Mouse (Mus musculus): Measurements from ENCODE around the gene Crygc.
A peak's percentile ranks its signal among the peaks of the same experiment; 100 is the strongest.
"Not testable (repeated sequence)": the region's sequence is repeated elsewhere in the genome, so short reads cannot be mapped to it uniquely, and the experiment has no call there.

Gene Crygc

DNA sequence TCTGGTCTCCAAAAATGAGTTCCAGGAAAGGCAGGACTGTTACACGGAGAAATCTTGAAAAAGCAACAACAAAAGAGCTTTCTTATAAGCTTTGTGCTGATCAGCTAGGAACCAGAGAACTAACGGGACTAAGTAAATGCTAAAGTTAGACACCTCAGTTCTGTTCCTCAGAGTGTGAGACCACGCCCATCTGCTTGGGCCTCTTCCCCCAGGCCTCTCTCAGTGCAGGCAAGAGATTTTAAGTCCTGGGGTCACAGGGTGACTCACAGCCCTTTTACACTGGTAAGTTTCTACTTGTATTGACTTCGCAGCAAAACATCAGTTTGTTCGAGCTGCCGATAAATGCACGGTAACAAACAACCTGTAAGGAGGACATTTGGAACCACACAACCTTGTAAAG is 21.8 kb downstream of the Crygc start:
- DNase-seq: no peak

DNA sequence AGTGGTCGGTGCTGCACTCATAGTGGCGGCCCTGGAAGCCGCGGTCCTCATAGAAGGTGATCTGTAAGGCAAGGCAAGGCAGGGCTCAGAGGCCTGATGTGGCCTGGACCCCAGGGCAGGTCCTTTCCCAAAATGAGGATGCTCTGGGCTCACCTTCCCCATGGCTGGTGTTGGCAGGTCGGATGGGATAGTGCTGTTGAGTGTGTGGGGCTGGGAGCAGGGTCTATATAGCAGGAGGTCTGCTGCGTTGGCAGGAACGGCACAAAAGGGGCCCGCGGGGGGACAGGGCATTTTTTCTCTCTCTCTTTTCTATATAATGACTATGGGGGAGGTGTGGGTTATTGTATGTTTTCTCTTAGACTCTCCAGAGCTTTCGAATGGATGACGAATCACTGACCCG is 22.5 kb downstream of the Crygc start, which contains the start of gene Cryge:
TSS of gene Cryge (minus strand) at position 198 of the 400 bp plus-strand sequence.
- DNase-seq: not testable (repeated sequence)

DNA sequence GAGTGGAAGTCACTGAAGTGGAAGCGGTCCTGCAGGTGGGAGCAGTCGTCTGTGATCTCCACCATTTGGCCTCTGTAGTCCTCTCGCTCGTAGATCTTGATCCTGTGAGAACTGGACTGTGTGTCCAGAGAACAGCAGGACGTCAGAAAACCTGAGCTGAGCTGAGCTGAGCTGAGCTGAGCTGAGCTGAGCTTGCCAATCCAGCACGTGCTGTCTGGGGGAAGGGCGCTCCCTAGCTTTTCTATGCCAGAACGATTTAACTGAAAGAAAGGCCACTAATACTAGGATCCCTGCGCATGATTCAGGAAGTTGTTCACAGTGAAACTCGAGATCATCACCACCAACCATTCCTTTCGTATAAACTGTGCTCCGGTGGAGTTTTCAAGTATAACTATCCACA is 24.7 kb downstream of the Crygc start:
- DNase-seq: peak; percentile 4

- DNase-seq: peak; percentile 40
Measured at GRCm38 (mm10) chr1:65046401-65047109, 26.9 kb downstream of the Crygc start.

GRCm38 (mm10) chr1:65043433-65043832 is 30.1 kb downstream of the Crygc start:
- no peak for DNase-seq

- peak; percentile 14 for DNase-seq
Measured at GRCm38 (mm10) chr1:65041837-65042236, 31.7 kb downstream of the Crygc start.

- peak; percentile 3 for DNase-seq
Measured at GRCm38 (mm10) chr1:65040806-65041205, 32.7 kb downstream of the Crygc start.

DNA sequence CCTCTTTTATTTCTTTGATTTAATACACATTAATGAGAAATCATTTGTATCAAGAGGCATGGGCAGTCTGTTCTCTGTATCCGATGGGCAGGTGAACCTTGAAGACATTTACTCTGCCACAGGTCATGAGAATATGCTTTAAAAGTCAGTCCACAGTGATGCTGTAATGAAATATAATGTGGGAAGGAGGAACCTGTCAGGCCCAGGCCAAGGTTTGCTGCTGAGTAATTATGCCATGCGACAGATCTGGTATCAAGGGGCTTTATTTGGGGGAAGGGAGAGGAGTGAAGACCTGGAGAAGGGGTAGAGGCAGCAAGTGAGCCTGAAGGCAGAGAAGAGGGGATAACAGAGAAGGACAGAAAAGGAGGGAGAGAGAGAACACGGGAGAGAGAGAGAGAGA is 33.8 kb downstream of the Crygc start:
- DNase-seq: no peak

DNA sequence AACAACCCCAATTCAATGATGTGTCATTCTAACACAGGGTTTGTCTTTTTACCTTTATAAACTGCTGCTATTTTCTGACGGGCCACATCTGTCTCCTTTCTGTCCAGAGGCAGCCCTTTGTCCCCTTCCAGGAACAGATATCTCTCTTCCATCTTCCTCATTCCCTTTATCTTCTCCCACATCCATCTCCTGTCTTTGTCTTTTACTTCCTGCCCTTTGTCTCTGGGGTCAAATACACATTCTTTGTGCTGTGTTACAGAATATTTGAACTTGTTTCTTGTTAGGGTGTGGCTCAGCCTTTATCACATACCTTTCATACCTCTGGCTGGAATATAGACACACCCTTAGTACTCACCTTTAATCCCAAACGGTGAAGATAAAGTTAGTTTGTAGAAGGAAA is 35.9 kb downstream of the Crygc start:
- DNase-seq: no peak

- no peak for DNase-seq
Measured at GRCm38 (mm10) chr1:65035513-65035912, 38.0 kb downstream of the Crygc start.

GRCm38 (mm10) chr1:65032641-65033040 is 40.8 kb downstream of the Crygc start, which contains the start of gene Akr1cl:
TSS of gene Akr1cl (minus strand) at chr1:65032759.
- no peak for DNase-seq

GRCm38 (mm10) chr1:65028206-65028605 is 45.3 kb downstream of the Crygc start:
- DNase-seq: no peak

All from lung, postnatal 36 days (tissue).